ENCODE assay signal across 11 mouse cellular contexts in the genomic region with DNA sequence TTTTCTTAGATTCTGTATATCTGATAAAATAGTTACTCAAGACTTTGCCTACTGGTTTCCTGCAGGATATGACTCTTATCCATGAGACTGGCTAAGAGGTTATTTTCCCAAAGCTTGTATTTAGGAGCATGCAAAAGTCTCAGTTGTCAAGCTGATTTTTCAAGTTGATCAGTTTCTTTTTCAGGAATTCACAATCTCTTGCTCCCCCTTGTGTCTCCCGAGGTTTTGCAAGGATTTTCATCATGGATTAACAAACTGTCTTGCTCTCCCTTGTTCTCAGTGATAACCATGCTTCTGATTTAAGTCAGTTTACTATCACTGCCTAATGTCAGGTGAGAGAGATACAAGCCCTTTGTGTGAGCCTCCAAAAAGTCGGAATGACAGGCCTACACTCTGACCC. TPM values are rescaled to one million over a fixed set of nuclear protein-coding genes. Genes with fewer than 3 reads are reported as not detected.
DNase-seq lines count a peak whose midpoint lies in the region; ATAC-seq and TF ChIP-seq lines count a peak whose summit lies in the region.
"Had no signal": no experiment of that assay in that cellular context is flagged by ENCODE, and none has a peak within 500 bp of the region (broad histone marks: within the 10 kb centered on the region; RNA-seq: fewer than 3 reads in every experiment).

No protein-coding gene starts in this region.

- H3K9me3 ChIP-seq in heart, embryonic 11.5 days (replicated peaks; ENCODE audit: control insufficient read depth, low read length) = no peaks in the 10 kb centered on the region
- H3K9me3 ChIP-seq in neural tube, embryonic 15.5 days (replicated peaks) = no peaks in the 10 kb centered on the region

- no peaks in the 10 kb centered on the region for H3K4me1 ChIP-seq in heart, embryonic 11.5 days (ENCODE audit: control insufficient read depth, insufficient read depth, low read length)
- no peaks in the 10 kb centered on the region for H3K4me1 ChIP-seq in neural tube, embryonic 15.5 days

- no peak overlapping the region for H3K4me2 ChIP-seq in heart, embryonic 11.5 days
- H3K4me2 ChIP-seq in neural tube, embryonic 15.5 days = no peak overlapping the region

- peak; percentile 29 to 77 for DNase-seq in heart, adult 18-20 months
- DNase-seq in 3134 (ENCODE audit: extremely low read depth, insufficient read length, low spot score) (peak; percentile 39), ZHBTc4 (ENCODE audit: low read depth, low spot score) (peak; percentile 6)
- DNase-seq in layer of hippocampus, adult 2 months (ENCODE audit: low spot score in 2 of 2) = peak; percentile 32 to 48
- DNase-seq in skeletal muscle tissue, adult 2 months (ENCODE audit: low read depth, low spot score) = peak; percentile 26
- no peak for DNase-seq in B cell, adult 2 months

- H3K27ac ChIP-seq in heart, embryonic 11.5 days (ENCODE audit: low read depth, low read length) = no peak overlapping the region
- H3K27ac ChIP-seq in layer of hippocampus, adult 2 months = no peak overlapping the region
- no peak overlapping the region for H3K27ac ChIP-seq in neural tube, embryonic 15.5 days (replicated peaks)

- no peaks in the 10 kb centered on the region for H3K36me3 ChIP-seq in heart, embryonic 11.5 days (ENCODE audit: control insufficient read depth, insufficient read depth, low read length)
- H3K36me3 ChIP-seq in neural tube, embryonic 15.5 days = no peaks in the 10 kb centered on the region

- H3K4me3 ChIP-seq in heart, embryonic 11.5 days (ENCODE audit: low read depth, low read length) = no peak overlapping the region
- no peak overlapping the region for H3K4me3 ChIP-seq in layer of hippocampus, adult 2 months
- H3K4me3 ChIP-seq in neural tube, embryonic 15.5 days (replicated peaks) = no peak overlapping the region

- TF ChIP-seq CTCF in layer of hippocampus, adult 2 months (conservative IDR thresholded peaks at IDR 0.05) = peak; percentile 83

- WGBS in heart, embryonic 11.5 days (ENCODE audit: insufficient replicate concordance) = 43% methylated on average over 2 of the region's 2 CpGs
- WGBS in neural tube, embryonic 15.5 days = 44% methylated on average over 2 of the region's 2 CpGs

- H3K27me3 ChIP-seq in heart, embryonic 11.5 days (ENCODE audit: control insufficient read depth, insufficient read depth, low read length) = no peaks in the 10 kb centered on the region
- no peaks in the 10 kb centered on the region for H3K27me3 ChIP-seq in neural tube, embryonic 15.5 days (replicated peaks)

- H3K9ac ChIP-seq in heart, embryonic 11.5 days (ENCODE audit: low read depth, low read length) = no peak overlapping the region
- no peak overlapping the region for H3K9ac ChIP-seq in neural tube, embryonic 15.5 days (replicated peaks)

- no peak for ATAC-seq in heart, embryonic 11.5 days (replicated peaks; ENCODE audit: insufficient number of reproducible peaks, low FRiP score, low TSS enrichment)
- ATAC-seq in neural tube, embryonic 15.5 days (ENCODE audit: low FRiP score) = no peak

RNA-seq across cellular contexts. Expression of a gene that starts 30.5 kb away (rescaled TPM):
- total RNA-seq in heart, adult 18-20 months (2021) = not detected
- not detected in 2 replicates for polyA plus RNA-seq in heart, embryonic 11.5 days (2014; fragmentation: Nextera tagmentation; extraction: Ambion mirVana)
- total RNA-seq in layer of hippocampus, adult 2 months (2021) = not detected
- polyA plus RNA-seq in neural tube, embryonic 15.5 days (2015; fragmentation: Nextera tagmentation; extraction: Ambion mirVana) = not detected in 2 replicates
- total RNA-seq: left cerebral cortex, postnatal 36 days had no signal
- polyA plus RNA-seq: frontal cortex, adult 2 months; neural tube, embryonic 14.5 days had no signal

Comparison
In these comparisons a context has a peak if more than half of its experiments do, and no peak if none do; other contexts are left out.
1. DNase-seq: peak in heart, adult 18-20 months (2 of 2), 3134 (single experiment), ZHBTc4 (single experiment), layer of hippocampus, adult 2 months (2 of 2) and skeletal muscle tissue, adult 2 months (single experiment); none in B cell, adult 2 months (0 of 2).